Mouse (Mus musculus) limb, embryonic 12.5 days (tissue): ENCODE measurements around the gene Zfp54. TPM values are rescaled to one million over a fixed set of nuclear protein-coding genes. Genes with fewer than 3 reads are reported as not detected.
"Not testable (repeated sequence)": the region's sequence is repeated elsewhere in the genome, so short reads cannot be mapped to it uniquely, and the experiment has no call there.

Source experiments
- ATAC-seq: fragments of 200-750 bp; cut with Nextera tagmentation; 2 replicates; pipeline ENCODE4 v1.8.0; 2017; ENCODE audit warnings: low read depth, moderate TSS enrichment; ENCODE audit not compliant: insufficient number of reproducible peaks, insufficient read depth, low FRiP score, low TSS enrichment
- H3K27ac ChIP-seq: fragments of 300-500 bp; sonication (generic); 2 replicates; pipeline ENCODE4 v1.5.1; 2016; ENCODE audit warnings: mild to moderate bottlenecking, moderate library complexity
- H3K27me3 ChIP-seq: fragments of 300-500 bp; sonication (generic); 2 replicates; pipeline ENCODE4 v1.6.1; 2016; ENCODE audit warnings: mild to moderate bottlenecking, moderate library complexity
- H3K36me3 ChIP-seq: fragments of 300-500 bp; sonication (generic); 2 replicates; pipeline ENCODE4 v1.6.1; 2016; ENCODE audit warnings: mild to moderate bottlenecking, moderate library complexity
- H3K4me1 ChIP-seq: fragments of 300-500 bp; sonication (generic); replicated peaks from 2 replicates; pipeline ENCODE4 v1.6.1; 2016
- H3K4me2 ChIP-seq: fragments of 300-500 bp; sonication (generic); 2 replicates; pipeline ENCODE4 v1.6.1; 2016; ENCODE audit warnings: mild to moderate bottlenecking, moderate library complexity
- H3K4me3 ChIP-seq: fragments of 300-500 bp; sonication (generic); replicated peaks from 2 replicates; pipeline ENCODE4 v1.5.1; 2016; ENCODE audit warnings: mild to moderate bottlenecking
- H3K9ac ChIP-seq: fragments of 300-500 bp; sonication (generic); replicated peaks from 2 replicates; pipeline ENCODE4 v1.6.1; 2016; ENCODE audit warnings: mild to moderate bottlenecking, moderate library complexity
- H3K9me3 ChIP-seq: fragments of 300-500 bp; sonication (generic); 2 replicates; pipeline ENCODE4 v1.6.1; 2016; ENCODE audit warnings: mild to moderate bottlenecking, moderate library complexity
- WGBS: fragments of 180-500 bp; shearing (Covaris S2); methylation state at CpG from one replicate; pipeline ENCODE4 v1.1.7; 2016; 5-methylcytosine and 5-hydroxymethylcytosine counted together
- polyA plus RNA-seq: library from polyadenylated mRNA; unstranded; fragments of >200 nt; fragmentation: Nextera tagmentation; extraction: Ambion mirVana; gene quantifications from 2 replicates; pipeline ENCODE4 v1.2.1, GENCODE M21; 2016

Gene Zfp54
- polyA plus RNA-seq, 1 experiment from 2014 or later, result 2.8 TPM

GRCm38 (mm10) chr17:21473362-21474190 lies 50.5 kb downstream of the Zfp54 start:
- Histone ChIP-seq H3K4me3 (no peak overlapping the region), H3K36me3 (no peaks in the 10 kb centered on the region), H3K27ac (peak overlapping the region; percentile 73), H3K4me2 (peak overlapping the region; percentile 25; the same call in 1 of the 2 replicates), H3K9ac (no peak overlapping the region), H3K9me3 (no peaks in the 10 kb centered on the region), H3K27me3 (no peaks in the 10 kb centered on the region), H3K4me1 (peaks cover 12% of the 10 kb centered on the region)
- peak; percentile 92 for ATAC-seq
- WGBS, result 18% methylated on average over 14 of the region's 14 CpGs

DNA sequence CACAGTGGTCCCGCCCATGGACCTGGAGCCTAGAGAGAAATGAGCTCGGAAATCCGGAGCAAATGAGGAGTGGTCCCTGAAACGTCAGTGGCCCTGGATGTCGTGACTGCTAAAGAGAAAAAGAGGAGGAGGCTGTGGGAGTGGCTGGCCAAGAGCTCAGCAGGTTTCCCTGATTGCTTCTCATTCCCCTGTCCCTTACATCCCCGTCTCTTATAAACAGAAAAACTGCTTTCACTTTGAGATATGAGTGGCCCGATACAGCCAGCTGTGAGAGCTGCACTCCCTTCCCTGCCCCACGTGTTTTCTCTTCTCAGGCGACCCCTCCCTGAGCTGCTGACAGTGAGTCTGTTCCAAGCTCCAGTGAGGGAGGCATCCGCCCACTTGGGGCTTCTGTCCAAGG lies 51.7 kb downstream of the Zfp54 start:
- H3K9ac ChIP-seq, H3K36me3 ChIP-seq, H3K27ac ChIP-seq, H3K27me3 ChIP-seq, H3K4me3 ChIP-seq, ATAC-seq, H3K9me3 ChIP-seq: not testable (repeated sequence)
- Histone ChIP-seq H3K4me2 (peak overlapping the region; percentile 27; the same call in 1 of the 2 replicates), H3K4me1 (peaks cover 12% of the 10 kb centered on the region)
- 9% methylated on average over 10 of the region's 10 CpGs for WGBS

DNA sequence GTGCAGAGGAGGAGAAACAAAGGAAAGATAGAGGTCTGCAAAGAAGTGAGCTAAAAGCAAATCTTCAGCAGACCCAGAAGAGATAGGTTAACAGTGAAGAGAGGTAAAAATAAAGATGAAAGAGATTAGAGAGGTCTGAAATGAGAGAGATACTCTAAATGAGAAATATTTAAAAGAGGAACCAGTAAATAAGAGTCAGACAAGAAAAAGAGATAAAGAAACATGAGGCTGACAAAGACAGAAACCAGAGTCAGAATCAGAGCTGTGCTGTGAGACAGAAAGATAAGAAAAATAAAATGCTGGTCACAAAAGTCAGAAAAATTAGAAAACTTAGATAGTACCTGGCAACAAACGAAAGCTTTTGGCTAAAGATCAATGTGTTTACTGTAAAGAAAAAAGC lies 52.3 kb downstream of the Zfp54 start:
- 89% methylated on average over 1 of the region's 1 CpGs for WGBS
- H3K4me1 ChIP-seq, result peaks cover 12% of the 10 kb centered on the region
- H3K9me3 ChIP-seq, result not testable (repeated sequence)

DNA sequence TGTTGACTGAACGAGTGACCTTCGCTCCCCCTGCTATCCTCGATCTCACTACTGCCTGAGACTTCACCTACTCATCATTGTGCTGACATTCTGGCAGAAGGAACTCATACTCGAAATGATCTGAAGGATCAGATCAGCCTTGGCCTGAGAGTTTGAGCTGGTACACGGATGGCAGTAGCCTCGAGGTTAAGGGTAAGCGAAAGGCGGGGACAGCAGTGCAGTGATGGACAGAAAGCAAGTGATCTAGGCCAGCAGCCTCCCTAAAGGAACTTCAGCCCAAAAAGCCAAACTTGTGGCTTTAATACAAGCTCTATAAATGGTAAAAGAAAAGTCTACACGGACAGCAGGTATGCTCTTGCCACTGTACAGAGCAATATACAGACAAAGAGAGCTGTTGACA lies 53.3 kb downstream of the Zfp54 start:
- 79% methylated on average over 4 of the region's 9 CpGs for WGBS
- ATAC-seq, H3K4me3 ChIP-seq: not testable (repeated sequence)

More for the DNA sequence above, 52.3 kb downstream of the Zfp54 start:
- not testable (repeated sequence) for ATAC-seq, H3K9ac ChIP-seq, H3K4me3 ChIP-seq, H3K27me3 ChIP-seq, H3K36me3 ChIP-seq, H3K4me2 ChIP-seq, H3K27ac ChIP-seq

DNA sequence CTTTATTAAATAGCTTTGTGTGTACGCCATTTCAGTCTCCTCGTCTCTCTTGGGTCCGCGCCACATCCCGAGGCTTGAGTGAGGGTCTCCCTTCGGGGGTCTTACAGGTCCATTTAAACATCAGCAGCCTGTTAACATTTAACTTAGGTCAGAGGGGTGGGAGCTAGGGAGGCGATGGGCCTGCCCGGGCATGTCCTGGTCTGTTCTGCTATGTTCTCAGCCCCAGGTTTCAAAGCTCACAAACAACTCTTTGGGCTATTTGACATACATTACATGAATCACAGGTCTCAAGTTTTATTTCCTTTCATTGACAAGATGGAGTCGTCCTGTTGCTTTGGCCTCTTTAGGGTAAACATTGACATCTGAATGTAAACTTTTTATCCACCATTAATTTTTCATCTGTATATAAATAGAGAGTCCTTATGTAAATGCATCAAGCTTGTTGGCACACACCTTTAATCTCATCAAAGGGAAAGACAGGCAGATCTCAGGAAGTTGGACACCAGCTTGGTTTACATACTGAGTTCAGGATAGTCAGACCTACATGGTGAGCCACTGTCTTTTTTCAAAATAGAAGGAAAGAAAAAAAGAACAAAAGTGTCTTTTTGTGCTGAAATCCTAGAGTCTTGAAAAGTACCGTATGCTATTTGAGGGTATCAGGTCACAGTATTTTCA lies 55.2 kb downstream of the Zfp54 start:
- H3K4me1 ChIP-seq, H3K27ac ChIP-seq, H3K4me3 ChIP-seq, H3K4me2 ChIP-seq, ATAC-seq, H3K9ac ChIP-seq, H3K36me3 ChIP-seq, H3K9me3 ChIP-seq, H3K27me3 ChIP-seq: not testable (repeated sequence)
- WGBS, result 85% methylated on average over 10 of the region's 10 CpGs

More for the DNA sequence above, 53.3 kb downstream of the Zfp54 start:
- H3K4me1 ChIP-seq, result peaks cover 12% of the 10 kb centered on the region
- not testable (repeated sequence) for H3K27ac ChIP-seq, H3K36me3 ChIP-seq, H3K4me2 ChIP-seq, H3K9ac ChIP-seq, H3K9me3 ChIP-seq, H3K27me3 ChIP-seq

Other genes with a start within 250 kb of the Zfp54 start
- gene Vmn1r234, start 197.1 kb upstream of the Zfp54 start, polyA plus RNA-seq, result not detected in 2 replicates
- not detected in 2 replicates for gene Vmn1r235, start 166.8 kb upstream of the Zfp54 start, polyA plus RNA-seq
- not detected in 2 replicates for gene Vmn1r236, start 140.3 kb upstream of the Zfp54 start, polyA plus RNA-seq
- not detected in 2 replicates for gene Vmn1r237, start 111.4 kb upstream of the Zfp54 start, polyA plus RNA-seq
- gene Zfp677, start 39.5 kb upstream of the Zfp54 start, polyA plus RNA-seq, result 3.1 TPM in 2 replicates
- gene Zfp51, start 27.1 kb downstream of the Zfp54 start, polyA plus RNA-seq, result 15.4 and 16.3 TPM in 2 replicates
- gene Zfp53, start 65.8 kb downstream of the Zfp54 start, polyA plus RNA-seq, result 9.6 TPM in 2 replicates
- gene Zfp52, start 112.3 kb downstream of the Zfp54 start, polyA plus RNA-seq, result 3.2 and 4.0 TPM in 2 replicates
- gene Zfp948, start 143.8 kb downstream of the Zfp54 start, polyA plus RNA-seq, result 12.2 and 13.5 TPM in 2 replicates
- 5.2 and 7.1 TPM in 2 replicates for gene Zfp983, start 227.4 kb downstream of the Zfp54 start, polyA plus RNA-seq